In genomic region chr2:103086432-103086831, GRCm38 (mm10) we compare ENCODE assay signal across 9 mouse cellular contexts. TPM values are rescaled to one million over a fixed set of nuclear protein-coding genes. Genes with fewer than 3 reads are reported as not detected.
DNase-seq lines count a peak whose midpoint lies in the region; ATAC-seq lines count a peak whose summit lies in the region.
"Had no signal": no experiment of that assay in that cellular context is flagged by ENCODE, and none has a peak within 500 bp of the region (broad histone marks: within the 10 kb centered on the region; RNA-seq: fewer than 3 reads in every experiment).

No protein-coding gene starts in this region.

- H3K27ac ChIP-seq in midbrain, embryonic 14.5 days (replicated peaks; ENCODE audit: low read depth, low read length), result no peak overlapping the region
- H3K27ac ChIP-seq in midbrain, embryonic 10.5 days (replicated peaks), result no peak overlapping the region

- H3K27me3 ChIP-seq in midbrain, embryonic 14.5 days (ENCODE audit: control insufficient read depth, insufficient read depth, low read length), result no peaks in the 10 kb centered on the region
- no peaks in the 10 kb centered on the region for H3K27me3 ChIP-seq in midbrain, embryonic 10.5 days (ENCODE audit: low read depth, poor library complexity, severe bottlenecking)
- H3K27me3 ChIP-seq: megakaryocyte, embryonic 14.5 days had no signal

- H3K4me2 ChIP-seq in midbrain, embryonic 14.5 days (ENCODE audit: low read length), result no peak overlapping the region

- no peaks in the 10 kb centered on the region for H3K9me3 ChIP-seq in midbrain, embryonic 14.5 days (ENCODE audit: control insufficient read depth, low read length)
- no peaks in the 10 kb centered on the region for H3K9me3 ChIP-seq in midbrain, embryonic 10.5 days (replicated peaks)
- H3K9me3 ChIP-seq: megakaryocyte, embryonic 14.5 days had no signal

- ATAC-seq in midbrain, embryonic 14.5 days (ENCODE audit: low FRiP score, low TSS enrichment), result no peak

- H3K36me3 ChIP-seq in midbrain, embryonic 14.5 days (ENCODE audit: control insufficient read depth, insufficient read depth, low read length), result peaks cover 16% of the 10 kb centered on the region
- peaks cover 27% of the 10 kb centered on the region for H3K36me3 ChIP-seq in midbrain, embryonic 10.5 days

- H3K9ac ChIP-seq in midbrain, embryonic 14.5 days (replicated peaks; ENCODE audit: low read length), result no peak overlapping the region

- H3K4me3 ChIP-seq in midbrain, embryonic 14.5 days (replicated peaks; ENCODE audit: low read depth, low read length), result no peak overlapping the region
- H3K4me3 ChIP-seq in midbrain, embryonic 10.5 days, result no peak overlapping the region
- H3K4me3 ChIP-seq: megakaryocyte, embryonic 14.5 days had no signal

- DNase-seq in heart, adult 8-10 months (ENCODE audit: low spot score), result peak; percentile 27
- DNase-seq in heart, adult 9 months (ENCODE audit: low spot score in 2 of 2), result no peak
- peak; percentile 87 for DNase-seq in midbrain, embryonic 14.5 days
- no peak for DNase-seq in midbrain, embryonic 10.5 days (ENCODE audit: low spot score)
- DNase-seq in adipocyte (ENCODE audit: low spot score), result peak; percentile 68
- peak; percentile 55 for DNase-seq in lung, postnatal 10 days
- DNase-seq in ovary, postnatal 14 days (ENCODE audit: low spot score), result no peak
- no peak for DNase-seq in testis, postnatal 10 days (ENCODE audit: low spot score)

- 2% methylated on average over 1 of the region's 1 CpGs for WGBS in midbrain, embryonic 14.5 days
- WGBS in midbrain, embryonic 10.5 days, result 5% methylated on average over 1 of the region's 1 CpGs

- H3K4me1 ChIP-seq in midbrain, embryonic 14.5 days (ENCODE audit: control insufficient read depth, insufficient read depth, low read length), result no peaks in the 10 kb centered on the region
- no peaks in the 10 kb centered on the region for H3K4me1 ChIP-seq in midbrain, embryonic 10.5 days
- H3K4me1 ChIP-seq: megakaryocyte, embryonic 14.5 days had no signal

RNA-seq across cellular contexts. Expression of gene Apip, which starts 13.0 kb away (rescaled TPM):
- 10 to 100 TPM; 70.1 to 93.5 (median 79.8) TPM for total RNA-seq in heart, adult 8-10 months (2022)
- polyA plus RNA-seq in midbrain, embryonic 14.5 days (2014; fragmentation: Nextera tagmentation; extraction: Ambion mirVana), result 48.2 and 49.0 TPM in 2 replicates
- 62.3 and 64.5 TPM in 2 replicates for polyA plus RNA-seq in midbrain, embryonic 10.5 days (2016; fragmentation: Nextera tagmentation; extraction: Ambion mirVana)

RNA-seq across cellular contexts. Expression of gene Pdhx, which starts 13.1 kb away (rescaled TPM):
- 100 to 1,000 TPM; 143 to 179 (median 163) TPM for total RNA-seq in heart, adult 8-10 months (2022)
- polyA plus RNA-seq in midbrain, embryonic 14.5 days (2014; fragmentation: Nextera tagmentation; extraction: Ambion mirVana), result 66.9 and 67.1 TPM in 2 replicates
- 41.3 and 49.3 TPM in 2 replicates for polyA plus RNA-seq in midbrain, embryonic 10.5 days (2016; fragmentation: Nextera tagmentation; extraction: Ambion mirVana)

Comparison
In these comparisons a context has a peak if more than half of its experiments do, and no peak if none do; other contexts are left out.
1. DNase-seq: peak in heart, adult 8-10 months (single experiment), midbrain, embryonic 14.5 days (single experiment), adipocyte (single experiment) and lung, postnatal 10 days (single experiment); none in heart, adult 9 months (0 of 2), midbrain, embryonic 10.5 days (single experiment), ovary, postnatal 14 days (single experiment) and testis, postnatal 10 days (single experiment).